Comparison of ENCODE assay signal across 8 mouse cellular contexts in genomic region chr2:92392318-92393264, GRCm38 (mm10). TPM values are rescaled to one million over a fixed set of nuclear protein-coding genes. Genes with fewer than 3 reads are reported as not detected.
A peak's percentile ranks its signal among the peaks of the same experiment; 100 is the strongest.
DNase-seq lines count a peak whose midpoint lies in the region; ATAC-seq and TF ChIP-seq lines count a peak whose summit lies in the region.

No protein-coding gene starts in this region.

- H3K4me1 ChIP-seq in E14TG2a.4 (replicated peaks; ENCODE audit: low read depth, low read length): peaks cover 40% of the 10 kb centered on the region
- peaks cover 70% of the 10 kb centered on the region for H3K4me1 ChIP-seq in forebrain, embryonic 10.5 days
- peaks cover 61% of the 10 kb centered on the region for H3K4me1 ChIP-seq in neural tube, embryonic 12.5 days

- no peaks in the 10 kb centered on the region; the same call in 1 of the 2 replicates for H3K36me3 ChIP-seq in E14TG2a.4 (ENCODE audit: insufficient read depth, low read length)
- peaks cover 12% of the 10 kb centered on the region for H3K36me3 ChIP-seq in forebrain, embryonic 10.5 days (replicated peaks)
- H3K36me3 ChIP-seq in neural tube, embryonic 12.5 days: peaks cover 1% of the 10 kb centered on the region; the same call in 1 of the 2 replicates

- peak overlapping the region; percentile 67 for H3K9ac ChIP-seq in neural tube, embryonic 12.5 days

- H3K9me3 ChIP-seq in E14TG2a.4 (ENCODE audit: low read length): no peaks in the 10 kb centered on the region
- H3K9me3 ChIP-seq in forebrain, embryonic 10.5 days: no peaks in the 10 kb centered on the region
- no peaks in the 10 kb centered on the region for H3K9me3 ChIP-seq in neural tube, embryonic 12.5 days

- DNase-seq in cerebellum, postnatal 14 days: peak; percentile 63 to 72
- DNase-seq in cerebellum, adult 9-10 months: no peak
- peak; percentile 76 for DNase-seq in forebrain, embryonic 10.5 days (ENCODE audit: extremely low spot score, low spot score)
- peak; percentile 68 for DNase-seq in kidney, postnatal 10 days
- no peak for DNase-seq in adrenal gland, postnatal 4 days (ENCODE audit: low spot score in 2 of 2)
- no peak for DNase-seq in layer of hippocampus, adult 9-11 months

- peaks cover 35% of the 10 kb centered on the region for H3K27me3 ChIP-seq in E14TG2a.4 (ENCODE audit: insufficient read depth, low read length)
- H3K27me3 ChIP-seq in forebrain, embryonic 10.5 days (ENCODE audit: poor library complexity, severe bottlenecking): peaks cover 14% of the 10 kb centered on the region
- no peaks in the 10 kb centered on the region for H3K27me3 ChIP-seq in neural tube, embryonic 12.5 days (replicated peaks)

- H3K27ac ChIP-seq in forebrain, embryonic 10.5 days: peak overlapping the region; percentile 89
- H3K27ac ChIP-seq in neural tube, embryonic 12.5 days: peak overlapping the region; percentile 85

- H3K4me3 ChIP-seq in E14TG2a.4 (replicated peaks; ENCODE audit: low read length): peak overlapping the region; percentile 61
- peak overlapping the region; percentile 90 for H3K4me3 ChIP-seq in forebrain, embryonic 10.5 days
- H3K4me3 ChIP-seq in neural tube, embryonic 12.5 days: peak overlapping the region; percentile 40

- WGBS in forebrain, embryonic 10.5 days: 3% methylated on average over 26 of the region's 26 CpGs
- 5% methylated on average over 26 of the region's 26 CpGs for WGBS in neural tube, embryonic 12.5 days

- peak overlapping the region; percentile 91 for H3K4me2 ChIP-seq in neural tube, embryonic 12.5 days (replicated peaks)

- peak; percentile 1; the same call in 1 of the 2 replicates for ATAC-seq in neural tube, embryonic 12.5 days (ENCODE audit: low FRiP score, low read depth)

- no peak for TF ChIP-seq CTCF in E14TG2a.4 (conservative IDR thresholded peaks at IDR 0.05; ENCODE audit: low read length)

RNA-seq across cellular contexts. Expression of gene Mapk8ip1, which starts 8.5 kb away (rescaled TPM):
- 47.0 and 48.1 TPM in 2 replicates for polyA plus RNA-seq in forebrain, embryonic 10.5 days (2016; fragmentation: Nextera tagmentation; extraction: Ambion mirVana)
- 144 and 154 TPM in 2 replicates for polyA plus RNA-seq in neural tube, embryonic 12.5 days (2016; fragmentation: Nextera tagmentation; extraction: Ambion mirVana)
- 10 to 100 TPM; 48.9 to 52.3 TPM for total RNA-seq in adrenal gland, postnatal 4 days (2021)

RNA-seq across cellular contexts. Expression of gene 1700029I15Rik, which starts 10.3 kb away (rescaled TPM):
- 3.9 and 4.4 TPM in 2 replicates for polyA plus RNA-seq in forebrain, embryonic 10.5 days (2016; fragmentation: Nextera tagmentation; extraction: Ambion mirVana)
- polyA plus RNA-seq in neural tube, embryonic 12.5 days (2016; fragmentation: Nextera tagmentation; extraction: Ambion mirVana): 5.8 and 7.3 TPM in 2 replicates
- 10 to 100 TPM; 13.8 to 13.9 TPM for total RNA-seq in adrenal gland, postnatal 4 days (2021)

RNA-seq across cellular contexts. Expression of gene Large2, which starts 17.9 kb away (rescaled TPM):
- 31.9 and 33.5 TPM in 2 replicates for polyA plus RNA-seq in forebrain, embryonic 10.5 days (2016; fragmentation: Nextera tagmentation; extraction: Ambion mirVana)
- polyA plus RNA-seq in neural tube, embryonic 12.5 days (2016; fragmentation: Nextera tagmentation; extraction: Ambion mirVana): 1.8 and 2.6 TPM in 2 replicates
- 10 to 100 TPM in 1 of 2 experiments, 1 to 10 TPM in 1; 4.7 to 12.0 TPM for total RNA-seq in adrenal gland, postnatal 4 days (2021)

RNA-seq across cellular contexts. Expression of gene Pex16, which starts 18.1 kb away (rescaled TPM):
- polyA plus RNA-seq in forebrain, embryonic 10.5 days (2016; fragmentation: Nextera tagmentation; extraction: Ambion mirVana): 23.8 and 24.6 TPM in 2 replicates
- 26.5 and 28.7 TPM in 2 replicates for polyA plus RNA-seq in neural tube, embryonic 12.5 days (2016; fragmentation: Nextera tagmentation; extraction: Ambion mirVana)
- total RNA-seq in adrenal gland, postnatal 4 days (2021): 100 to 1,000 TPM; 133 to 150 TPM

RNA-seq across cellular contexts. Expression of gene Cry2, which starts 41.3 kb away (rescaled TPM):
- 25.5 and 27.3 TPM in 2 replicates for polyA plus RNA-seq in forebrain, embryonic 10.5 days (2016; fragmentation: Nextera tagmentation; extraction: Ambion mirVana)
- 32.7 and 33.6 TPM in 2 replicates for polyA plus RNA-seq in neural tube, embryonic 12.5 days (2016; fragmentation: Nextera tagmentation; extraction: Ambion mirVana)
- 10 to 100 TPM; 58.6 to 65.8 TPM for total RNA-seq in adrenal gland, postnatal 4 days (2021)

Comparison
In these comparisons a context has a peak if more than half of its experiments do, and no peak if none do; other contexts are left out.
1. DNase-seq: peak in cerebellum, postnatal 14 days (2 of 2), forebrain, embryonic 10.5 days (single experiment) and kidney, postnatal 10 days (single experiment); none in cerebellum, adult 9-10 months (single experiment), adrenal gland, postnatal 4 days (0 of 2) and layer of hippocampus, adult 9-11 months (single experiment).
2. H3K4me3 ChIP-seq: peak in every context shown above with its lines; median percentile 90 in forebrain, embryonic 10.5 days; 61 in E14TG2a.4; 40 in neural tube, embryonic 12.5 days.